ENCODE assay signal across 9 mouse cellular contexts in genomic region chr17:56858216-56858615, GRCm38 (mm10). TPM values are rescaled to one million over a fixed set of nuclear protein-coding genes. Genes with fewer than 3 reads are reported as not detected.
DNase-seq lines count a peak whose midpoint lies in the region; ATAC-seq lines count a peak whose summit lies in the region.
"Had no signal": no experiment of that assay in that cellular context is flagged by ENCODE, and none has a peak within 500 bp of the region (broad histone marks: within the 10 kb centered on the region; RNA-seq: fewer than 3 reads in every experiment).

No protein-coding gene starts in this region.

- WGBS in forebrain, embryonic 11.5 days: 57% methylated on average over 4 of the region's 4 CpGs
- whole genome bisulfite sequencing in forebrain, embryonic 15.5 days: 49% methylated on average over 4 of the region's 4 CpGs
- 52% methylated on average over 4 of the region's 4 CpGs for WGBS in heart, embryonic 11.5 days (ENCODE audit: insufficient replicate concordance)

- no peak overlapping the region for H3K4me3 ChIP-seq in forebrain, embryonic 11.5 days (ENCODE audit: low read depth, low read length)
- H3K4me3 ChIP-seq in forebrain, embryonic 15.5 days: no peak overlapping the region
- H3K4me3 ChIP-seq in heart, embryonic 11.5 days (ENCODE audit: low read depth, low read length): no peak overlapping the region

- H3K27me3 ChIP-seq in forebrain, embryonic 11.5 days (ENCODE audit: control insufficient read depth, insufficient read depth, low read length): no peaks in the 10 kb centered on the region
- H3K27me3 ChIP-seq in forebrain, embryonic 15.5 days: no peaks in the 10 kb centered on the region
- no peaks in the 10 kb centered on the region for H3K27me3 ChIP-seq in heart, embryonic 11.5 days (ENCODE audit: control insufficient read depth, insufficient read depth, low read length)

- no peaks in the 10 kb centered on the region for H3K9me3 ChIP-seq in forebrain, embryonic 11.5 days (ENCODE audit: control insufficient read depth, low read length)
- no peaks in the 10 kb centered on the region for H3K9me3 ChIP-seq in forebrain, embryonic 15.5 days
- no peaks in the 10 kb centered on the region for H3K9me3 ChIP-seq in heart, embryonic 11.5 days (replicated peaks; ENCODE audit: control insufficient read depth, low read length)

- no peaks in the 10 kb centered on the region for H3K36me3 ChIP-seq in forebrain, embryonic 11.5 days (ENCODE audit: control insufficient read depth, insufficient read depth, low read length)
- no peaks in the 10 kb centered on the region for H3K36me3 ChIP-seq in forebrain, embryonic 15.5 days
- no peaks in the 10 kb centered on the region for H3K36me3 ChIP-seq in heart, embryonic 11.5 days (ENCODE audit: control insufficient read depth, insufficient read depth, low read length)

- no peak for ATAC-seq in forebrain, embryonic 11.5 days (replicated peaks; ENCODE audit: low FRiP score)
- ATAC-seq in forebrain, embryonic 15.5 days (replicated peaks): no peak; the same call in 1 of the 2 replicates
- no peak for ATAC-seq in heart, embryonic 11.5 days (replicated peaks; ENCODE audit: insufficient number of reproducible peaks, low FRiP score, low TSS enrichment)

- no peak overlapping the region for H3K9ac ChIP-seq in forebrain, embryonic 11.5 days (ENCODE audit: low read length)
- H3K9ac ChIP-seq in forebrain, embryonic 15.5 days (replicated peaks): no peak overlapping the region
- H3K9ac ChIP-seq in heart, embryonic 11.5 days (ENCODE audit: low read depth, low read length): no peak overlapping the region

- H3K27ac ChIP-seq in forebrain, embryonic 11.5 days (ENCODE audit: low read depth, low read length): no peak overlapping the region
- H3K27ac ChIP-seq in forebrain, embryonic 15.5 days (replicated peaks): no peak overlapping the region
- 0 out of 2 replicates have a peak overlapping the region, but pooled peaks have one; percentile 10 for H3K27ac ChIP-seq in heart, embryonic 11.5 days (ENCODE audit: low read depth, low read length)
- H3K27ac ChIP-seq: macrophage had no signal

- peak; percentile 80 for DNase-seq in forebrain, embryonic 11.5 days (ENCODE audit: low spot score)
- DNase-seq in adrenal gland, adult (ENCODE audit: inconsistent age in 2 of 2, low spot score in 1 of 2): peak; percentile 67 to 89
- peak; percentile 78 for DNase-seq in embryo, embryonic 10.5 days (ENCODE audit: low spot score)
- peak; percentile 20 to 48 for DNase-seq in layer of hippocampus, adult 18-20 months (ENCODE audit: low spot score in 2 of 2)
- peak; percentile 71 for DNase-seq in lung, postnatal 25 days (ENCODE audit: low spot score)
- peak; percentile 51 to 70 for DNase-seq in spleen, postnatal 14 days (ENCODE audit: low spot score in 2 of 2)

- no peaks in the 10 kb centered on the region for H3K4me1 ChIP-seq in forebrain, embryonic 11.5 days (replicated peaks; ENCODE audit: control insufficient read depth, insufficient read depth, low read length)
- H3K4me1 ChIP-seq in forebrain, embryonic 15.5 days: peaks cover 3% of the 10 kb centered on the region; the same call in 1 of the 2 replicates
- no peaks in the 10 kb centered on the region for H3K4me1 ChIP-seq in heart, embryonic 11.5 days (ENCODE audit: control insufficient read depth, insufficient read depth, low read length)

- no peak overlapping the region for H3K4me2 ChIP-seq in forebrain, embryonic 11.5 days (ENCODE audit: low read depth, low read length, severe bottlenecking)
- H3K4me2 ChIP-seq in forebrain, embryonic 15.5 days (replicated peaks): no peak overlapping the region
- no peak overlapping the region for H3K4me2 ChIP-seq in heart, embryonic 11.5 days

RNA-seq across cellular contexts. Expression of gene Acsbg2, which starts 16.0 kb away (rescaled TPM):
- polyA plus RNA-seq in forebrain, embryonic 11.5 days (2014; fragmentation: Nextera tagmentation; extraction: Ambion mirVana): not detected in 2 replicates
- polyA plus RNA-seq in forebrain, embryonic 15.5 days (2015; fragmentation: Nextera tagmentation; extraction: Ambion mirVana): not detected in 2 replicates
- not detected in 2 replicates for polyA plus RNA-seq in heart, embryonic 11.5 days (2014; fragmentation: Nextera tagmentation; extraction: Ambion mirVana)
- total RNA-seq in layer of hippocampus, adult 18-20 months (2021): not detected
- polyA plus RNA-seq: macrophage had no signal

RNA-seq across cellular contexts. Expression of gene 1700061G19Rik, which starts 17.1 kb away (rescaled TPM):
- 0.53 and 0.57 TPM in 2 replicates for polyA plus RNA-seq in forebrain, embryonic 11.5 days (2014; fragmentation: Nextera tagmentation; extraction: Ambion mirVana)
- 0.43 and 0.50 TPM in 2 replicates for polyA plus RNA-seq in forebrain, embryonic 15.5 days (2015; fragmentation: Nextera tagmentation; extraction: Ambion mirVana)
- polyA plus RNA-seq in heart, embryonic 11.5 days (2014; fragmentation: Nextera tagmentation; extraction: Ambion mirVana): 0.26 and 0.44 TPM in 2 replicates
- total RNA-seq in layer of hippocampus, adult 18-20 months (2021): under 1 TPM in 1 of 2 experiments, not detected in 1; 0.15 TPM
- polyA plus RNA-seq: macrophage had no signal

RNA-seq across cellular contexts. Expression of gene Rfx2, which starts 27.4 kb away (rescaled TPM):
- polyA plus RNA-seq in forebrain, embryonic 11.5 days (2014; fragmentation: Nextera tagmentation; extraction: Ambion mirVana): 10.9 and 11.1 TPM in 2 replicates
- 4.4 and 4.5 TPM in 2 replicates for polyA plus RNA-seq in forebrain, embryonic 15.5 days (2015; fragmentation: Nextera tagmentation; extraction: Ambion mirVana)
- polyA plus RNA-seq in heart, embryonic 11.5 days (2014; fragmentation: Nextera tagmentation; extraction: Ambion mirVana): 3.2 and 3.3 TPM in 2 replicates
- total RNA-seq in layer of hippocampus, adult 18-20 months (2021): 1 to 10 TPM; 4.8 to 5.7 TPM
